Mouse (Mus musculus): ENCODE data around the gene Cmss1. TPM values are rescaled to one million over a fixed set of nuclear protein-coding genes. Genes with fewer than 3 reads are reported as not detected.

The Cmss1 gene
- total and polyA plus RNA-seq, 2 experiments from 2014 or later = 12.0 to 43.4 TPM

- WGBS = 89% methylated on average over 3 of the region's 3 CpGs
- H3K36me3 ChIP-seq (ENCODE audit: insufficient read depth) = no peaks in the 10 kb centered on the region
- H3K4me2 ChIP-seq (ENCODE audit: low read depth) = no peak overlapping the region
- DNase-seq = no peak
- no peak overlapping the region for H3K27ac ChIP-seq (ENCODE audit: low read depth, low read length)
- H3K9ac ChIP-seq = no peak overlapping the region
- H3K4me1 ChIP-seq (ENCODE audit: insufficient read depth) = no peaks in the 10 kb centered on the region
- H3K27me3 ChIP-seq (ENCODE audit: insufficient read depth, low read length) = no peaks in the 10 kb centered on the region
- ATAC-seq = no peak
- H3K9me3 ChIP-seq (ENCODE audit: low read length) = no peaks in the 10 kb centered on the region
- H3K4me3 ChIP-seq (ENCODE audit: low read depth, low read length) = no peak overlapping the region
- TF ChIP-seq CTCF (IDR thresholded peaks at IDR 0.05; ENCODE audit: low read depth) = no peak
Measured at GRCm38 (mm10) chr16:57313487-57313886, 293.2 kb downstream of the Cmss1 start.

GRCm38 (mm10) chr16:57312130-57312529, 294.5 kb downstream of the Cmss1 start:
- WGBS = 89% methylated on average over 2 of the region's 2 CpGs

GRCm38 (mm10) chr16:57305463-57305862, 301.2 kb downstream of the Cmss1 start:
- Histone ChIP-seq H3K9me3 (ENCODE audit: low read length) (no peaks in the 10 kb centered on the region), H3K27ac (ENCODE audit: low read depth, low read length) (no peak overlapping the region), H3K4me3 (ENCODE audit: low read depth, low read length) (no peak overlapping the region), H3K4me1 (ENCODE audit: insufficient read depth) (no peaks in the 10 kb centered on the region), H3K36me3 (ENCODE audit: insufficient read depth) (no peaks in the 10 kb centered on the region), H3K4me2 (ENCODE audit: low read depth) (no peak overlapping the region), H3K9ac (no peak overlapping the region), H3K27me3 (ENCODE audit: insufficient read depth, low read length) (no peaks in the 10 kb centered on the region)
- ATAC-seq (no peak), DNase-seq (no peak)
- WGBS = 87% methylated on average over 6 of the region's 6 CpGs
- no peak for TF ChIP-seq CTCF (IDR thresholded peaks at IDR 0.05; ENCODE audit: low read depth)

More at GRCm38 (mm10) chr16:57312130-57312529, 294.5 kb downstream of the Cmss1 start:
- ATAC-seq (no peak), DNase-seq (no peak)
- Histone ChIP-seq H3K27ac (ENCODE audit: low read depth, low read length) (no peak overlapping the region), H3K9me3 (ENCODE audit: low read length) (no peaks in the 10 kb centered on the region), H3K4me3 (ENCODE audit: low read depth, low read length) (no peak overlapping the region), H3K4me2 (ENCODE audit: low read depth) (no peak overlapping the region), H3K36me3 (ENCODE audit: insufficient read depth) (no peaks in the 10 kb centered on the region), H3K9ac (no peak overlapping the region), H3K4me1 (ENCODE audit: insufficient read depth) (no peaks in the 10 kb centered on the region), H3K27me3 (ENCODE audit: insufficient read depth, low read length) (no peaks in the 10 kb centered on the region)
- TF ChIP-seq CTCF (IDR thresholded peaks at IDR 0.05; ENCODE audit: low read depth) = no peak

GRCm38 (mm10) chr16:57303716-57304115, 302.9 kb downstream of the Cmss1 start:
- WGBS = 70% methylated on average over 19 of the region's 19 CpGs
- DNase-seq (no peak), ATAC-seq (no peak)

GRCm38 (mm10) chr16:57302792-57303698, 303.6 kb downstream of the Cmss1 start:
- Histone ChIP-seq H3K36me3 (ENCODE audit: insufficient read depth) (no peaks in the 10 kb centered on the region), H3K9me3 (ENCODE audit: low read length) (no peaks in the 10 kb centered on the region), H3K4me1 (ENCODE audit: insufficient read depth) (no peaks in the 10 kb centered on the region), H3K9ac (no peak overlapping the region), H3K4me3 (ENCODE audit: low read depth, low read length) (no peak overlapping the region), H3K4me2 (ENCODE audit: low read depth) (no peak overlapping the region), H3K27me3 (ENCODE audit: insufficient read depth, low read length) (no peaks in the 10 kb centered on the region), H3K27ac (ENCODE audit: low read depth, low read length) (no peak overlapping the region)
- DNase-seq (peak; percentile 5), ATAC-seq (peak; percentile 34; the same call in 1 of the 2 replicates)
- WGBS = 70% methylated on average over 25 of the region's 25 CpGs
- no peak for TF ChIP-seq CTCF (IDR thresholded peaks at IDR 0.05; ENCODE audit: low read depth)

More at GRCm38 (mm10) chr16:57303716-57304115, 302.9 kb downstream of the Cmss1 start:
- H3K9ac ChIP-seq = no peak overlapping the region
- TF ChIP-seq CTCF (IDR thresholded peaks at IDR 0.05; ENCODE audit: low read depth) = no peak
- no peak overlapping the region for H3K4me3 ChIP-seq (ENCODE audit: low read depth, low read length)
- H3K27me3 ChIP-seq (ENCODE audit: insufficient read depth, low read length) = no peaks in the 10 kb centered on the region
- no peaks in the 10 kb centered on the region for H3K36me3 ChIP-seq (ENCODE audit: insufficient read depth)
- no peak overlapping the region for H3K4me2 ChIP-seq (ENCODE audit: low read depth)
- no peaks in the 10 kb centered on the region for H3K9me3 ChIP-seq (ENCODE audit: low read length)
- H3K27ac ChIP-seq (ENCODE audit: low read depth, low read length) = no peak overlapping the region
- H3K4me1 ChIP-seq (ENCODE audit: insufficient read depth) = no peaks in the 10 kb centered on the region

GRCm38 (mm10) chr16:57301512-57302115, 305.1 kb downstream of the Cmss1 start:
- Histone ChIP-seq H3K4me3 (ENCODE audit: low read depth, low read length) (no peak overlapping the region), H3K4me1 (ENCODE audit: insufficient read depth) (no peaks in the 10 kb centered on the region), H3K36me3 (ENCODE audit: insufficient read depth) (no peaks in the 10 kb centered on the region), H3K27ac (ENCODE audit: low read depth, low read length) (no peak overlapping the region), H3K9me3 (ENCODE audit: low read length) (no peaks in the 10 kb centered on the region), H3K27me3 (ENCODE audit: insufficient read depth, low read length) (no peaks in the 10 kb centered on the region), H3K9ac (no peak overlapping the region), H3K4me2 (ENCODE audit: low read depth) (no peak overlapping the region)
- no peak for TF ChIP-seq CTCF (IDR thresholded peaks at IDR 0.05; ENCODE audit: low read depth)
- ATAC-seq (no peak), DNase-seq (no peak)
- 84% methylated on average over 9 of the region's 9 CpGs for WGBS

Measured in forebrain, postnatal 0 days (tissue).